Mouse (Mus musculus) forebrain, embryonic 15.5 days (tissue): ENCODE data around the gene Ngp. TPM values are rescaled to one million over a fixed set of nuclear protein-coding genes. Genes with fewer than 3 reads are reported as not detected.
A peak's percentile ranks its signal among the peaks of the same experiment; 100 is the strongest.
"Not testable (repeated sequence)": the region's sequence is repeated elsewhere in the genome, so short reads cannot be mapped to it uniquely, and the experiment has no call there.

Experiments used
- ATAC-seq: fragments of 200-750 bp; cut with Nextera tagmentation; replicated peaks from 2 replicates; pipeline ENCODE4 v1.8.0; 2017; ENCODE audit warnings: mild to moderate bottlenecking, moderate TSS enrichment, moderate library complexity
- H3K27ac ChIP-seq: fragments of 300-500 bp; sonication (generic); replicated peaks from 2 replicates; pipeline ENCODE4 v1.5.1; 2015; ENCODE audit warnings: mild to moderate bottlenecking, inconsistent platforms
- H3K27me3 ChIP-seq: fragments of 300-500 bp; sonication (generic); 2 replicates; pipeline ENCODE4 v1.6.1; 2015; ENCODE audit warnings: inconsistent platforms
- H3K36me3 ChIP-seq: fragments of 300-500 bp; sonication (generic); 2 replicates; pipeline ENCODE4 v1.6.1; 2015; ENCODE audit warnings: mild to moderate bottlenecking, inconsistent platforms
- H3K4me1 ChIP-seq: fragments of 300-500 bp; sonication (generic); 2 replicates; pipeline ENCODE4 v1.6.1; 2015; ENCODE audit warnings: inconsistent platforms
- H3K4me2 ChIP-seq: fragments of 300-500 bp; sonication (generic); replicated peaks from 2 replicates; pipeline ENCODE4 v1.6.1; 2015; ENCODE audit warnings: mild to moderate bottlenecking, inconsistent platforms
- H3K4me3 ChIP-seq: fragments of 300-500 bp; sonication (generic); 2 replicates; pipeline ENCODE4 v1.5.1; 2015; ENCODE audit warnings: mild to moderate bottlenecking, inconsistent platforms
- H3K9ac ChIP-seq: fragments of 300-500 bp; sonication (generic); replicated peaks from 2 replicates; pipeline ENCODE4 v1.6.1; 2015; ENCODE audit warnings: mild to moderate bottlenecking, inconsistent platforms
- H3K9me3 ChIP-seq: fragments of 300-500 bp; sonication (generic); 2 replicates; pipeline ENCODE4 v1.6.1; 2016; ENCODE audit warnings: inconsistent platforms
- WGBS: fragments of 180-500 bp; shearing (Covaris S2); methylation state at CpG from one replicate; pipeline ENCODE4 v1.1.7; 2015; ENCODE audit warnings: mixed read lengths; 5-methylcytosine and 5-hydroxymethylcytosine counted together
- polyA plus RNA-seq: library from polyadenylated mRNA; unstranded; fragments of >200 nt; fragmentation: Nextera tagmentation; extraction: Ambion mirVana; gene quantifications from 2 replicates; pipeline ENCODE4 v1.2.1, GENCODE M21; 2015

Gene Ngp
- polyA plus RNA-seq, 1 experiment from 2014 or later, result 0.41 TPM

- no peak overlapping the region for H3K9ac ChIP-seq
- WGBS, result 93% methylated on average over 2 of the region's 2 CpGs
- no peak for ATAC-seq
- H3K36me3 ChIP-seq, result peaks cover 4% of the 10 kb centered on the region; the same call in 1 of the 2 replicates
- no peaks in the 10 kb centered on the region for H3K9me3 ChIP-seq
- no peak overlapping the region for H3K4me2 ChIP-seq
- H3K4me1 ChIP-seq, result peaks cover 21% of the 10 kb centered on the region
- no peak overlapping the region for H3K4me3 ChIP-seq
- H3K27me3 ChIP-seq, result no peaks in the 10 kb centered on the region
- no peak overlapping the region for H3K27ac ChIP-seq
These were observed 16.8 kb upstream of the Ngp start for GRCm38 (mm10) chr9:110402731-110403130.

- not testable (repeated sequence) for H3K9ac ChIP-seq, H3K27ac ChIP-seq, H3K4me2 ChIP-seq, H3K27me3 ChIP-seq, ATAC-seq, H3K4me3 ChIP-seq, H3K36me3 ChIP-seq, H3K9me3 ChIP-seq
- WGBS, result 86% methylated on average over 4 of the region's 4 CpGs
- H3K4me1 ChIP-seq, result peaks cover 21% of the 10 kb centered on the region
These were observed 16.3 kb upstream of the Ngp start for GRCm38 (mm10) chr9:110403240-110403639.

- Histone ChIP-seq H3K9ac (peak overlapping the region; percentile 98), H3K4me3 (peak overlapping the region; percentile 96), H3K9me3 (no peaks in the 10 kb centered on the region), H3K27me3 (no peaks in the 10 kb centered on the region), H3K27ac (peak overlapping the region; percentile 78), H3K4me1 (peaks cover 28% of the 10 kb centered on the region), H3K36me3 (no peaks in the 10 kb centered on the region), H3K4me2 (peak overlapping the region; percentile 84)
- peak; percentile 68 for ATAC-seq
- under 1% methylated on average over 41 of the region's 41 CpGs for WGBS
These were observed 12.0 kb upstream of the Ngp start for GRCm38 (mm10) chr9:110407311-110408098.

- peak; percentile 96 for ATAC-seq
- H3K36me3 ChIP-seq, result no peaks in the 10 kb centered on the region
- under 1% methylated on average over 39 of the region's 39 CpGs for WGBS
- H3K4me1 ChIP-seq, result peaks cover 28% of the 10 kb centered on the region
- H3K27me3 ChIP-seq, result no peaks in the 10 kb centered on the region
- no peaks in the 10 kb centered on the region for H3K9me3 ChIP-seq
- H3K27ac ChIP-seq, result peak within 1 kb of the TSS; percentile 87
- peak within 1 kb of the TSS; percentile 84 for H3K4me2 ChIP-seq
- H3K4me3 ChIP-seq, result peak within 1 kb of the TSS; percentile 96
- peak within 1 kb of the TSS; percentile 98 for H3K9ac ChIP-seq
These were observed 11.3 kb upstream of the Ngp start, which contains the start of gene Ptpn23 for GRCm38 (mm10) chr9:110408099-110408773. Gene Ptpn23, minus strand, starts transcription at chr9:110408213.

- 42% methylated on average over 6 of the region's 6 CpGs for WGBS
- H3K27me3 ChIP-seq, result no peaks in the 10 kb centered on the region
- H3K9ac ChIP-seq, result no peak overlapping the region
- no peak overlapping the region for H3K4me3 ChIP-seq
- H3K4me2 ChIP-seq, result no peak overlapping the region
- no peak for ATAC-seq
- H3K36me3 ChIP-seq, result no peaks in the 10 kb centered on the region
- peaks cover 19% of the 10 kb centered on the region for H3K4me1 ChIP-seq
- no peak overlapping the region for H3K27ac ChIP-seq
- no peaks in the 10 kb centered on the region for H3K9me3 ChIP-seq
These were observed 8.3 kb upstream of the Ngp start for GRCm38 (mm10) chr9:110410908-110411887.

GRCm38 (mm10) chr9:110412926-110413325, 6.6 kb upstream of the Ngp start:
- Histone ChIP-seq H3K4me1 (peaks cover 7% of the 10 kb centered on the region), H3K36me3 (no peaks in the 10 kb centered on the region), H3K4me2 (no peak overlapping the region), H3K9ac (no peak overlapping the region), H3K9me3 (no peaks in the 10 kb centered on the region), H3K27ac (no peak overlapping the region), H3K27me3 (no peaks in the 10 kb centered on the region), H3K4me3 (no peak overlapping the region)
- no peak for ATAC-seq
- 63% methylated on average over 7 of the region's 7 CpGs for WGBS

- H3K4me1 ChIP-seq, result peaks cover 3% of the 10 kb centered on the region
- H3K36me3 ChIP-seq, result no peaks in the 10 kb centered on the region
- no peak overlapping the region for H3K9ac ChIP-seq
- no peak overlapping the region for H3K4me2 ChIP-seq
- no peak for ATAC-seq
- H3K4me3 ChIP-seq, result no peak overlapping the region
- no peak overlapping the region for H3K27ac ChIP-seq
- H3K27me3 ChIP-seq, result no peaks in the 10 kb centered on the region
- no peaks in the 10 kb centered on the region for H3K9me3 ChIP-seq
- 52% methylated on average over 9 of the region's 9 CpGs for whole genome bisulfite sequencing
These were observed 5.8 kb upstream of the Ngp start for GRCm38 (mm10) chr9:110413785-110414184.

- H3K27me3 ChIP-seq, result no peaks in the 10 kb centered on the region
- H3K27ac ChIP-seq, result no peak overlapping the region
- no peak overlapping the region for H3K4me2 ChIP-seq
- H3K9me3 ChIP-seq, result no peaks in the 10 kb centered on the region
- no peak overlapping the region for H3K4me3 ChIP-seq
- WGBS, result 74% methylated on average over 8 of the region's 8 CpGs
- no peaks in the 10 kb centered on the region for H3K4me1 ChIP-seq
- H3K9ac ChIP-seq, result no peak overlapping the region
- peaks cover 36% of the 10 kb centered on the region for H3K36me3 ChIP-seq
- no peak for ATAC-seq
These were observed 11.7 kb downstream of the Ngp start for GRCm38 (mm10) chr9:110431241-110431640.

GRCm38 (mm10) chr9:110433045-110433444, 13.5 kb downstream of the Ngp start:
- H3K36me3 ChIP-seq, result peaks cover 33% of the 10 kb centered on the region
- no peaks in the 10 kb centered on the region for H3K27me3 ChIP-seq
- H3K4me2 ChIP-seq, result no peak overlapping the region
- no peak for ATAC-seq
- 93% methylated on average over 2 of the region's 2 CpGs for WGBS
- H3K27ac ChIP-seq, result no peak overlapping the region
- H3K9me3 ChIP-seq, result no peaks in the 10 kb centered on the region
- no peaks in the 10 kb centered on the region for H3K4me1 ChIP-seq
- H3K9ac ChIP-seq, result no peak overlapping the region
- no peak overlapping the region for H3K4me3 ChIP-seq

- Histone ChIP-seq H3K4me1 (no peaks in the 10 kb centered on the region), H3K9ac (no peak overlapping the region), H3K4me3 (no peak overlapping the region), H3K27me3 (no peaks in the 10 kb centered on the region), H3K4me2 (no peak overlapping the region), H3K36me3 (peaks cover 17% of the 10 kb centered on the region), H3K27ac (no peak overlapping the region), H3K9me3 (no peaks in the 10 kb centered on the region)
- ATAC-seq, result no peak
- 95% methylated on average over 11 of the region's 11 CpGs for WGBS
These were observed 16.5 kb downstream of the Ngp start for GRCm38 (mm10) chr9:110436041-110436440.

- Histone ChIP-seq H3K4me1 (no peaks in the 10 kb centered on the region), H3K4me2 (no peak overlapping the region), H3K36me3 (peaks cover 13% of the 10 kb centered on the region), H3K9ac (no peak overlapping the region), H3K27ac (no peak overlapping the region), H3K9me3 (no peaks in the 10 kb centered on the region), H3K4me3 (no peak overlapping the region), H3K27me3 (no peaks in the 10 kb centered on the region)
- ATAC-seq, result no peak
- WGBS, result 87% methylated on average over 2 of the region's 5 CpGs
These were observed 20.5 kb downstream of the Ngp start for GRCm38 (mm10) chr9:110440049-110440448.
